Mouse (Mus musculus) liver, embryonic 14.5 days (tissue): ENCODE data around the gene Sell. TPM values are rescaled to one million over a fixed set of nuclear protein-coding genes. Genes with fewer than 3 reads are reported as not detected.

Source experiments
- ATAC-seq: fragments of 200-750 bp; cut with Nextera tagmentation; 2 replicates; pipeline ENCODE4 v1.8.0; 2017; ENCODE audit warnings: moderate number of reproducible peaks, mild to moderate bottlenecking, moderate library complexity; ENCODE audit not compliant: insufficient read depth
- DNase-seq, 3 experiments: peaks; one replicate each; pipeline ENCODE4 v3.0.0-alpha.2; 2012 to 2013; ENCODE audit warnings: low read depth in 3 of 3, low spot score in 3 of 3
- H3K27ac ChIP-seq: fragments of 300-500 bp; sonication (generic); 2 replicates; pipeline ENCODE4 v1.5.1; 2014; ENCODE audit warnings: moderate library complexity, mild to moderate bottlenecking, control low read depth, inconsistent platforms
- H3K27me3 ChIP-seq: fragments of 300-500 bp; sonication (generic); 2 replicates; pipeline ENCODE4 v1.6.1; 2014; ENCODE audit warnings: mild to moderate bottlenecking, low read length, moderate library complexity; ENCODE audit not compliant: control insufficient read depth, insufficient read depth
- H3K36me3 ChIP-seq: fragments of 300-500 bp; sonication (generic); replicated peaks from 2 replicates; pipeline ENCODE4 v1.6.1; 2014; ENCODE audit warnings: low read depth; ENCODE audit not compliant: control insufficient read depth, insufficient read depth
- H3K4me1 ChIP-seq, 2 experiments: fragments of 200-500 bp in 1 of 2; fragments of 300-500 bp in 1 of 2; sonication (generic) in 1 of 2; replicated peaks; 2 replicates each; pipeline ENCODE4 v1.6.1; 2012 to 2014; ENCODE audit warnings: antibody characterized with exemption in 1 of 2, inconsistent platforms in 1 of 2, low read length in 1 of 2; ENCODE audit not compliant: control insufficient read depth in 2 of 2, insufficient read depth in 2 of 2
- H3K4me2 ChIP-seq: fragments of 300-500 bp; sonication (generic); 2 replicates; pipeline ENCODE4 v1.6.1; 2014; ENCODE audit warnings: low read depth, mild to moderate bottlenecking, control low read depth, moderate library complexity
- H3K4me3 ChIP-seq, 2 experiments: fragments of 200-500 bp in 1 of 2; fragments of 300-500 bp in 1 of 2; sonication (generic) in 1 of 2; 2 replicates each; pipeline ENCODE4 v1.5.1; 2012 to 2014; ENCODE audit warnings: low read depth in 2 of 2, low read length in 2 of 2, mild to moderate bottlenecking in 2 of 2, control low read depth in 1 of 2, inconsistent platforms in 1 of 2, moderate library complexity in 1 of 2; ENCODE audit not compliant: insufficient read depth in 1 of 2
- H3K9ac ChIP-seq: fragments of 300-500 bp; sonication (generic); replicated peaks from 2 replicates; pipeline ENCODE4 v1.6.1; 2014; ENCODE audit warnings: mild to moderate bottlenecking, control low read depth, moderate library complexity
- H3K9me3 ChIP-seq: fragments of 300-500 bp; sonication (generic); 2 replicates; pipeline ENCODE4 v1.6.1; 2016; ENCODE audit warnings: low read length, mixed read lengths; ENCODE audit not compliant: control insufficient read depth
- CTCF ChIP-seq: IDR thresholded peaks from 2 replicates; pipeline ENCODE4 v1.5.1; 2016; ENCODE audit warnings: antibody characterized with exemption, low read depth, control low read depth
- EP300 ChIP-seq: IDR thresholded peaks from 2 replicates; pipeline ENCODE4 v1.6.1; 2016; ENCODE audit warnings: antibody characterized with exemption, low read depth
- WGBS: fragments of 180-500 bp; shearing (Covaris S2); extraction: QIAGEN DNeasy Blood & Tissue Kit; methylation state at CpG from one replicate; pipeline ENCODE4 v1.1.7; 2014; ENCODE audit not compliant: insufficient replicate concordance; 5-methylcytosine and 5-hydroxymethylcytosine counted together
- polyA plus RNA-seq, 2 experiments: library from polyadenylated mRNA; depleted of rRNA in 1 of 2; stranded (reverse) in 1 of 2; unstranded in 1 of 2; fragments of >200 nt; fragmentation: Nextera tagmentation in 1 of 2; extraction: Ambion mirVana in 1 of 2; gene quantifications; 2 replicates each; pipeline versions ENCODE4 v1.2.1 to v1.2.3; 2012 to 2014

Sell gene
- polyA plus RNA-seq, 2 experiments: 3.0 to 8.0 TPM

GRCm38 (mm10) chr1:164114280-164114679 lies 52.5 kb downstream of the Sell start:
- no peak for TF ChIP-seq EP300
- TF ChIP-seq CTCF: no peak
- 57% methylated on average over 5 of the region's 5 CpGs for WGBS

GRCm38 (mm10) chr1:164114947-164115493 lies 53.2 kb downstream of the Sell start, which contains the start of gene Selp:
TSS of gene Selp (plus strand) at chr1:164115264.
- Histone ChIP-seq H3K36me3 (no peaks in the 10 kb centered on the region), H3K4me3 (no peak within 1 kb of the TSS), H3K9me3 (no peaks in the 10 kb centered on the region), H3K9ac (no peak within 1 kb of the TSS), H3K27ac (no peak within 1 kb of the TSS), H3K4me1 (no peaks in the 10 kb centered on the region; a peak in 1 of 4 replicates), H3K27me3 (no peaks in the 10 kb centered on the region), H3K4me2 (no peak within 1 kb of the TSS)
- WGBS: 38% methylated on average over 8 of the region's 8 CpGs
- no peak for TF ChIP-seq EP300
- no peak for DNase-seq
- ATAC-seq: no peak

More at GRCm38 (mm10) chr1:164114280-164114679, 52.5 kb downstream of the Sell start:
- Histone ChIP-seq H3K27me3 (no peaks in the 10 kb centered on the region), H3K9me3 (no peaks in the 10 kb centered on the region), H3K27ac (no peak overlapping the region), H3K9ac (no peak overlapping the region), H3K4me1 (no peaks in the 10 kb centered on the region), H3K4me3 (no peak overlapping the region), H3K4me2 (no peak overlapping the region), H3K36me3 (no peaks in the 10 kb centered on the region)
- DNase-seq (no peak), ATAC-seq (no peak)

DNA sequence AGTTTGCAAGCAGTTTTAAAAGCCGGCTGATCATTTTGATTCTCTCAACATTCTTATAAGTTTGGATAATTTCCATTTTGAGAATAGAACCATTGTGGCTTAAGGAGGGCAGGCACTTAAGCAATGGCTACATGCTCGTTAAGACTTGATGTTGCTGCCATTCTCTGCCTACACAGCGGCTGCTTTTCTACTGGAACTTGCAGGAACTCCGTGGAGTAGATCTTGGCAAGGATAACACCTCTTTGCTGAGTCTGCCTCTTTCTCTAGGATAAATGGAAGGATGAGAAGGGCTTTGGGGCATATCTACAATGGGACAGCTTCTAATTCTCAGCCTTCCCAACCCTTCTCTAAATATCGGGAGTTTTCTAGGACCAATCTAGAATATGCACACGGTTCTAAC lies 53.9 kb downstream of the Sell start:
- DNase-seq (no peak), ATAC-seq (no peak)
- WGBS: 61% methylated on average over 6 of the region's 6 CpGs
- no peaks in the 10 kb centered on the region for H3K9me3 ChIP-seq
- no peak overlapping the region for H3K9ac ChIP-seq
- H3K27ac ChIP-seq: no peak overlapping the region
- H3K4me3 ChIP-seq: no peak overlapping the region
- TF ChIP-seq EP300: no peak
- no peak for TF ChIP-seq CTCF
- no peak overlapping the region for H3K4me2 ChIP-seq
- peaks cover 0 to 4% of the 10 kb centered on the region in 2 experiments; a peak in 2 of 4 replicates for H3K4me1 ChIP-seq
- no peaks in the 10 kb centered on the region for H3K36me3 ChIP-seq
- H3K27me3 ChIP-seq: no peaks in the 10 kb centered on the region

- Histone ChIP-seq H3K9ac (no peak overlapping the region), H3K27ac (no peak overlapping the region), H3K4me1 (peaks cover 0 to 4% of the 10 kb centered on the region in 2 experiments; a peak in 2 of 4 replicates), H3K4me3 (no peak overlapping the region), H3K27me3 (no peaks in the 10 kb centered on the region), H3K4me2 (no peak overlapping the region), H3K36me3 (no peaks in the 10 kb centered on the region), H3K9me3 (no peaks in the 10 kb centered on the region)
- TF ChIP-seq CTCF (no peak), EP300 (no peak)
- DNase-seq (no peak), ATAC-seq (no peak)
- 76% methylated on average over 6 of the region's 6 CpGs for WGBS
Observed at GRCm38 (mm10) chr1:164117869-164118268, 56.1 kb downstream of the Sell start.

GRCm38 (mm10) chr1:164119892-164120776 lies 58.4 kb downstream of the Sell start:
- H3K4me2 ChIP-seq: no peak overlapping the region
- DNase-seq (no peak), ATAC-seq (no peak)
- H3K4me1 ChIP-seq: peaks cover 0 to 4% of the 10 kb centered on the region in 2 experiments; a peak in 2 of 4 replicates
- no peaks in the 10 kb centered on the region for H3K27me3 ChIP-seq
- H3K4me3 ChIP-seq: no peak overlapping the region
- 20% methylated on average over 3 of the region's 3 CpGs for WGBS
- no peak overlapping the region for H3K27ac ChIP-seq
- H3K9ac ChIP-seq: no peak overlapping the region
- no peaks in the 10 kb centered on the region for H3K36me3 ChIP-seq
- TF ChIP-seq CTCF: no peak
- no peak for TF ChIP-seq EP300
- H3K9me3 ChIP-seq: no peaks in the 10 kb centered on the region
